Mouse (Mus musculus) embryonic facial prominence, embryonic 14.5 days (tissue): ENCODE data around the gene Pard3b. TPM values are rescaled to one million over a fixed set of nuclear protein-coding genes. Genes with fewer than 3 reads are reported as not detected.
A peak's percentile ranks its signal among the peaks of the same experiment; 100 is the strongest.

Experiments used
- ATAC-seq: fragments of 200-750 bp; cut with Nextera tagmentation; 2 replicates; pipeline ENCODE4 v1.8.0; 2017; ENCODE audit warnings: low read depth, moderate number of reproducible peaks, moderate TSS enrichment
- DNase-seq: peaks from one replicate; pipeline ENCODE4 v3.0.0-alpha.2; 2015; ENCODE audit warnings: low spot score
- H3K27ac ChIP-seq: fragments of 300-500 bp; sonication (generic); replicated peaks from 2 replicates; pipeline ENCODE4 v1.5.1; 2014; ENCODE audit warnings: low read depth, mild to moderate bottlenecking, low read length, moderate library complexity
- H3K27me3 ChIP-seq: fragments of 300-500 bp; sonication (generic); replicated peaks from 2 replicates; pipeline ENCODE4 v1.6.1; 2014; ENCODE audit warnings: low read length; ENCODE audit not compliant: control insufficient read depth, insufficient read depth
- H3K36me3 ChIP-seq: fragments of 300-500 bp; sonication (generic); 2 replicates; pipeline ENCODE4 v1.6.1; 2014; ENCODE audit warnings: low read length, mixed read lengths; ENCODE audit not compliant: control insufficient read depth, insufficient read depth
- H3K4me1 ChIP-seq: fragments of 300-500 bp; sonication (generic); 2 replicates; pipeline ENCODE4 v1.6.1; 2014; ENCODE audit warnings: antibody characterized with exemption, low read length; ENCODE audit not compliant: control insufficient read depth, insufficient read depth
- H3K4me2 ChIP-seq: fragments of 300-500 bp; sonication (generic); 2 replicates; pipeline ENCODE4 v1.6.1; 2014; ENCODE audit warnings: low read depth, mild to moderate bottlenecking, low read length, moderate library complexity, mixed read lengths
- H3K4me3 ChIP-seq: fragments of 300-500 bp; sonication (generic); 2 replicates; pipeline ENCODE4 v1.5.1; 2014; ENCODE audit warnings: low read depth, mild to moderate bottlenecking, low read length
- H3K9ac ChIP-seq: fragments of 300-500 bp; sonication (generic); 2 replicates; pipeline ENCODE4 v1.6.1; 2014; ENCODE audit warnings: low read depth, mild to moderate bottlenecking, low read length, moderate library complexity, mixed read lengths
- H3K9me3 ChIP-seq: fragments of 300-500 bp; sonication (generic); 2 replicates; pipeline ENCODE4 v1.6.1; 2016; ENCODE audit warnings: low read length; ENCODE audit not compliant: control insufficient read depth
- WGBS: fragments of 180-500 bp; shearing (Covaris S2); extraction: QIAGEN DNeasy Blood & Tissue Kit; methylation state at CpG from one replicate; pipeline ENCODE4 v1.1.7; 2014; 5-methylcytosine and 5-hydroxymethylcytosine counted together
- polyA plus RNA-seq: library from polyadenylated mRNA; unstranded; fragments of >200 nt; fragmentation: Nextera tagmentation; extraction: Ambion mirVana; gene quantifications from 2 replicates; pipeline ENCODE4 v1.2.1, GENCODE M21; 2014

Pard3b gene
- polyA plus RNA-seq, 1 experiment from 2014 or later = 17.6 TPM

DNA sequence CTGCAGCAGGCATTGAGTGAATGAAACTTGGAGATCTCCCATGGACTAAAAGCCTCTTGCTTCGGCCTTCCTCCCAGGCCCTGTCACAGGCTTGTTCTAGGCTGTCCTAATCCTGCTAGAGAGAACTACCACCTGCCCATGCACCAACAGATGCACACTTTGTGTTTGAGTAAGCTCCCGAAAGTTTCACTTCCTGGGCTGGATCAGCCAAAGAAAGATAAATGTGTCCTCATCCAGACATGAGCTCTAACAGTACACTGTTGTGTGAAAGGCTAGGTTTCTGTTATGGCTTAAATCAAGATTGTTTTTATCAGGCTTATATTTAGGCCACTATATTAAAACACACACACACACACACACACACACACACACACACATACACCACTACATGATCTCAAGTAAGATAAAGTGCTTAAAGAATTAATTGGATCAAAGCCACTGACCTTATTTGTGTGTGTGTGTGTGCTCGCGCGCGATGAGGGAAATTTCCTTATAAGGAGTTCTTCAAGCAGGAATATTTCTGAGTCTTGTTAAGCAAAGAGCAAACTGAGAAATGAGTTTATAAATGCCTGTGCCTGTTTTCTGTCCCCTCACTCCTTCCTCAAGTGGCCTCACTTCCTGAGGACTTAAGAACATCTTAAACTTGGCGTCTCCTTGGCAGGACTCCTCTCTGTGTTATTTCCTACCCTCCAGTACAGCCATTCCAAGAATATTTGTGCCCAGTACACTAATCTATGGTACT, 940.6 kb downstream of the Pard3b start:
- no peaks in the 10 kb centered on the region for H3K27me3 ChIP-seq
- no peak overlapping the region for H3K4me3 ChIP-seq
- WGBS = 76% methylated on average over 7 of the region's 7 CpGs
- no peak overlapping the region for H3K9ac ChIP-seq
- no peaks in the 10 kb centered on the region for H3K36me3 ChIP-seq
- no peak overlapping the region for H3K4me2 ChIP-seq
- no peak for ATAC-seq
- peak; percentile 32 for DNase-seq
- H3K27ac ChIP-seq = no peak overlapping the region
- H3K4me1 ChIP-seq = peaks cover 7% of the 10 kb centered on the region; the same call in 1 of the 2 replicates
- H3K9me3 ChIP-seq = no peaks in the 10 kb centered on the region

DNA sequence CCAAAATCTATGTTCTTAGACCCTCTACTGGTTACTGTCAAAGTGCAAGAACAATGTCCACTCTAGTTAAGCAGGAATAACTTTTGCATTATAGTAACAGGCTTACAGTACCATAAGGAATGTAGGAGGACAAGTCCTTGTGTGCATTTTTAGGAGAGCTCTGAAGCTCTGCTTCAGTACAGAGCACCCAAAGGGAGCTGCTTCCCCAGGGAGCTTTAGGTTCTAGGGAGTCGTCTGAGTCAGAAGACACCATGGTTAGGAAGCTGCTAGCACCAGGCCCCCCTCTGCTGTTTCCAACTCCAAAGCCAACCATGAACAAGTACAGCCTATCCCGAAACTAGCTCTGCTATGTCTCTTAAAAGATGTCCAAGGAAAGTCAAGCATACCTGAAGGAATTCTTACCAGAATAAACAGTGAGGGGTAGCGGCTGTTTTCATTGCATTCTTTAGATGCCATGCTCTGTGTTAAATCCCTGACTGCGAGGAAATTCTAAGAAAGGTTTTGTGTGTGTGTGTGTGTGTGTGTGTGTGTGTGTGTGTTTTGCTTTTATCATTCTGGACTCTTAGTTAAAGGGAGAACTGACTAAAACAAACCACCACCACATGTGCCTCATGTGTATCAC, 941.8 kb downstream of the Pard3b start:
- 37% methylated on average over 4 of the region's 4 CpGs for WGBS
- ATAC-seq (no peak), DNase-seq (peak; percentile 18)
- H3K4me1 ChIP-seq = peaks cover 7% of the 10 kb centered on the region; the same call in 1 of the 2 replicates
- no peaks in the 10 kb centered on the region for H3K36me3 ChIP-seq
- no peak overlapping the region for H3K9ac ChIP-seq
- no peak overlapping the region for H3K4me2 ChIP-seq
- H3K27me3 ChIP-seq = no peaks in the 10 kb centered on the region
- no peak overlapping the region for H3K4me3 ChIP-seq
- no peaks in the 10 kb centered on the region for H3K9me3 ChIP-seq
- no peak overlapping the region for H3K27ac ChIP-seq

DNA sequence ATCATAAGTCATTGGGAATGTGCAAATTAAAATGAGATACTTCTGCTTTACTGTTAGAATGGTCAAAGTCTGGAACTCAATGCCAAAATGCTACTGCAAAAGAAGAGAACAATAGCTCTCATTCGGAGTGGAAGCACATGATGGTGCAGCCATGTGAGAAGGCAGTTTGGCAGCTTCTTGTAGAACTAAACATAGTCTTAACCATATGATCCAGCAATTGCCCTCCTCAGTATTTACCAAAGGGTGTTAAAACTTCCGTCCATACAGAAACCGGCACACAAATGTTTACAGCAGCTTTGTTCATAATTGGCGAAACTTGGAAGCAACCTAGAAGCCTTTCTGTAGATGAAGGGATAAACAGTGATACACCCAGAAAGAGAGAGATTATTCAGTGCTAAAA, 943.9 kb downstream of the Pard3b start:
- H3K27ac ChIP-seq = no peak overlapping the region
- H3K9ac ChIP-seq = no peak overlapping the region
- no peaks in the 10 kb centered on the region for H3K36me3 ChIP-seq
- DNase-seq (no peak), ATAC-seq (no peak)
- H3K4me3 ChIP-seq = no peak overlapping the region
- no peaks in the 10 kb centered on the region for H3K9me3 ChIP-seq
- H3K4me1 ChIP-seq = peaks cover 7% of the 10 kb centered on the region; the same call in 1 of the 2 replicates
- 78% methylated on average over 4 of the region's 4 CpGs for WGBS
- no peaks in the 10 kb centered on the region for H3K27me3 ChIP-seq
- no peak overlapping the region for H3K4me2 ChIP-seq

DNA sequence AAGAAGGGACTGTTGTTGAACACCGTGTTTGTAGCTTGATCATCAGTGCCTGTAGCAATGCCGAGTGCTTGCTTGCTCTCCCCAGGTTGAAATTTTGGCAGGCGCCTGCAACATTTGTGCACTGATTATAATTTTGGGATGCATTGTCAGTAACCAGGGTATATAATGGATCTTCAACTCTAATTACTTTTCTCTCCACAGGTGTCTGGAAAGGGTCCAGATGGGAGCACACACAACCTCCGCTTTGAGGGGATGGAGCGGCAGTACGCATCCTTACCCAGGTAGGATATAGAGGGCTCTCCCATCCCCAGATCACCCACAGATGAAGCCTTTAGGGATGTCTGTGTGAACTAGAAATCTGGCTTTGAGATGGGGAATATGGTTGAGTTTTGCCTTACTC, 948.9 kb downstream of the Pard3b start:
- Histone ChIP-seq H3K27me3 (no peaks in the 10 kb centered on the region), H3K9me3 (no peaks in the 10 kb centered on the region), H3K27ac (no peak overlapping the region), H3K4me2 (no peak overlapping the region), H3K9ac (no peak overlapping the region), H3K4me1 (peaks cover 20% of the 10 kb centered on the region), H3K4me3 (no peak overlapping the region), H3K36me3 (no peaks in the 10 kb centered on the region)
- no peak for ATAC-seq
- 92% methylated on average over 6 of the region's 6 CpGs for WGBS
- DNase-seq = no peak

DNA sequence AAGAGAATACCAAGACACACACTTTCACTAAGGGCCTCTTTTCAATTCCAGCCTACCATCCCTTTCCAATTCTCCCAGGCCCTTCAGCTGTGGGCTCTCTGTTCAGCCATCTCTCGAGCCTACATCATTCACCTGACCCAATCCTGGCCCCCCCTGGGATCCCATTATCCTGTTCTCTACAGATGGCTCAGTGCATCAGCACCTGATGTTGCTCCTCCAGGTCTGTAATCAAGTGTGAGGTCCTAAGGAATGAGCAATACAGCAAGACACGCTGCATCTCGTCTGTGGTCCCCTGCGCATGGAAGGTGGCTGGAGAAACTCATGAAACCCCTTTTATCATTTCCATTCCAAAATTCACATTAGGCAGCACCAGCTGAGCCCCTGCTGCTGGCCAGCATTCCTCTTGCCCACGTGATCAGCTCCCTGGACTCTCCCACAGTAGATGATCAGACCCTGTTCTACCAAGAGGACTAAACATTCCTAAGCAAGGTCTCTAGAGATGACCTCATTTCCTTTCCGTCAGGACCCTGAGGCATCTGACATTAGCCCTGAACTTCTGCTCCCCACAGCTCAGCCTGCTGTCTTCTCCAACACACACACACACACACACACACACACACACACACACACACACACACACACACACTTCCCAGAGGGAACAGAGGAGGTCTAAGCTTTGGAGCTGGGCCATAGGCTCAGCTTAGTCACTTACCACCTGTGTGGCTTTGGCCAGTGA, 952.8 kb downstream of the Pard3b start:
- H3K9ac ChIP-seq = no peak overlapping the region
- no peaks in the 10 kb centered on the region for H3K27me3 ChIP-seq
- 44% methylated on average over 6 of the region's 6 CpGs for WGBS
- H3K36me3 ChIP-seq = no peaks in the 10 kb centered on the region
- ATAC-seq = peak; percentile 62
- H3K27ac ChIP-seq = no peak overlapping the region
- H3K4me3 ChIP-seq = no peak overlapping the region
- H3K4me2 ChIP-seq = no peak overlapping the region
- peaks cover 20% of the 10 kb centered on the region for H3K4me1 ChIP-seq
- peak; percentile 48 for DNase-seq
- H3K9me3 ChIP-seq = no peaks in the 10 kb centered on the region

DNA sequence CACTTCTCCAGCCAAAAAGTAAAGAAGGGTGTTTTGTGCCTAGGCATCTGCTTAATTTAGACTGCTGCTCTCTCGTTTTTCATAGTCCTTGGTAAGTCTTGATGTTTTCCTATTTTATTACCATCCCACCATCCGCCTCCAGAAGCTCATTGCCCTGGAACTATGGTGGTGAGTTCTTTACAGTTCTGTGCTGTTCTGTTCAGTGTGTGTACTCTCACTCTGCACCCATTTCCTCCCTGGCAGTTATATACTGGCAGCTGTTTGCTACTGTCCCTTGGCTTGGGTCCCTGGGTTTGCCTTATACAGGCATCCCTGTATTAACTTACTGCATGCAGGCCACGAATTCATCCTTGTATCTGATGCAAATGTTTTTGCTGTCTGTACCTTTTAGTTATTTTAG, 956.8 kb downstream of the Pard3b start:
- Histone ChIP-seq H3K27me3 (no peaks in the 10 kb centered on the region), H3K9me3 (no peaks in the 10 kb centered on the region), H3K9ac (no peak overlapping the region), H3K4me3 (no peak overlapping the region), H3K4me1 (peaks cover 20% of the 10 kb centered on the region), H3K27ac (no peak overlapping the region), H3K36me3 (no peaks in the 10 kb centered on the region), H3K4me2 (no peak overlapping the region)
- 73% methylated on average over 3 of the region's 3 CpGs for WGBS
- no peak for ATAC-seq
- DNase-seq = no peak

DNA sequence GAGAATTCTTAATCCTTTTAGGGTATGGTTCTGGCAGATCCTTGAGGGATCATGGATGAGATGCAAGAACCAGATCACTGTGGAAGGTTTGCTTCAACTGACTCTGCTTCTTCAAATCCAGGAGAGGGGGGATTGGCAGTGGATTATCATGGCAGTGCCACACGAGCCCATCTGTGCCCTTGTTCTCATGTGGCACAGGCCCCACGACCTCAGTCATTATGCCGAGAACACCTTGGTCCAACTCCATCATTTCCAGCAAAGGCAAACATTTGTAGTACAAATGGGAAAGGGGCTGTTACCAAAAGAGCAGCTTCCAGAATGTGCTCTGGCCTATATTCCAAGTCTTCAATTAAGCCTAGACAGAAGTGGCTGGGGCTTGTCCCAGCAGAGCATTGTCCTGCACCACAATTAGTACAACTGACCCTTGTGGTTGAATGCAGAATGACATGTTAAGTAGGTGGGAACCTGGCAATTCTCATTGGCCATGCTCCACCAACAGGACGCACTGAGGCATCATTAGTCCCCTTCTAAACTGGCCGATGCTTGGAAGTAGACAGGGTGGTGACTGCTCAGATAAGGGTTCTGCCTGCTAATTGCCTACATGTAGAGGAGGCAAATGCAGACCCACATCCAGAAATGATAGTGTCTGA, 959.3 kb downstream of the Pard3b start:
- Histone ChIP-seq H3K9me3 (no peaks in the 10 kb centered on the region), H3K27me3 (no peaks in the 10 kb centered on the region), H3K9ac (no peak overlapping the region), H3K4me1 (peaks cover 5% of the 10 kb centered on the region; the same call in 1 of the 2 replicates), H3K27ac (no peak overlapping the region), H3K4me3 (no peak overlapping the region), H3K36me3 (no peaks in the 10 kb centered on the region), H3K4me2 (no peak overlapping the region)
- no peak for DNase-seq
- ATAC-seq = no peak
- WGBS = 85% methylated on average over 5 of the region's 5 CpGs

DNA sequence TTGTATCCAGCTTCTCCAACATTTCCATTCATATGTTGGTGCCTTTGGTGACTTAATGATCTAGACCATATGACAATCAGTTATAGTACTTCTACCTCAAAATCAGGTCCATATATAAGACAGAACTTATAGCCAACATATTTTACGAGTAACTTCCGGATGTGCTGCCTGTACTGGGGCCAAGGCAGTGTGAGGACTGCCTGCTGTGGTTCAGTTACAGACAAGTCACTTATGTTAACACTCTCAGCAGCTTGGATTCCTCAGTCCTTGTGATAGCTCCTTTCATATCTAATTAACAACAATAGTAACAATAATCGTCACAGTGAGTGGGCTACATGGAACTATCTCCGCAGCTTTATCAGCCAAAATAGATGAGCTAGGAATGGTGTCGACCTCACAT, 959.9 kb downstream of the Pard3b start:
- no peak overlapping the region for H3K27ac ChIP-seq
- H3K36me3 ChIP-seq = no peaks in the 10 kb centered on the region
- WGBS = 87% methylated on average over 5 of the region's 5 CpGs
- H3K9ac ChIP-seq = no peak overlapping the region
- H3K9me3 ChIP-seq = no peaks in the 10 kb centered on the region
- DNase-seq (no peak), ATAC-seq (no peak)
- H3K4me3 ChIP-seq = no peak overlapping the region
- no peaks in the 10 kb centered on the region for H3K27me3 ChIP-seq
- peaks cover 5% of the 10 kb centered on the region; the same call in 1 of the 2 replicates for H3K4me1 ChIP-seq
- no peak overlapping the region for H3K4me2 ChIP-seq
